Mouse (Mus musculus) myocyte (in vitro differentiated cells): ENCODE measurements around the gene Rbm20. TPM values are rescaled to one million over a fixed set of nuclear protein-coding genes. Genes with fewer than 3 reads are reported as not detected.

Experiments used
- H3K27me3 ChIP-seq: one replicate; pipeline ENCODE4 v1.6.1; 2011; ENCODE audit not compliant: control insufficient read depth, insufficient read depth, insufficient read length
- H3K36me3 ChIP-seq: one replicate; pipeline ENCODE4 v1.6.1; 2011; ENCODE audit not compliant: control insufficient read depth, insufficient read depth
- H3K4me2 ChIP-seq: one replicate; pipeline ENCODE4 v1.6.1; 2011; ENCODE audit warnings: low read depth, control low read depth
- H3K4me3 ChIP-seq: one replicate; pipeline ENCODE4 v1.5.1; 2011; ENCODE audit warnings: mild to moderate bottlenecking, control low read depth, moderate library complexity
- H3K79me2 ChIP-seq: one replicate; pipeline ENCODE4 v1.6.1; 2011; ENCODE audit not compliant: control insufficient read depth, insufficient read depth
- H3ac ChIP-seq: one replicate; pipeline ENCODE4 v1.6.1; 2011; ENCODE audit not compliant: control insufficient read depth, insufficient read length
- CEBPB ChIP-seq: IDR thresholded peaks from 2 replicates; pipeline ENCODE4 v1.6.1; 2011; ENCODE audit warnings: mild to moderate bottlenecking, moderate library complexity; ENCODE audit not compliant: poor library complexity, insufficient read depth, severe bottlenecking
- E2F4 ChIP-seq: IDR thresholded peaks from one replicate; pipeline ENCODE4 v1.6.1; 2011; ENCODE audit warnings: mild to moderate bottlenecking, control low read depth, moderate library complexity; ENCODE audit not compliant: insufficient read depth
- MAX ChIP-seq: IDR thresholded peaks from one replicate; pipeline ENCODE4 v1.6.1; 2011; ENCODE audit warnings: low read depth, mild to moderate bottlenecking, control low read depth
- MYOD1 ChIP-seq, 3 experiments: IDR thresholded peaks; one replicate each; pipeline ENCODE4 v1.6.1; 2011; ENCODE audit warnings: control low read depth in 2 of 3, low read depth in 2 of 3, mild to moderate bottlenecking in 2 of 3, moderate library complexity in 1 of 3; ENCODE audit not compliant: insufficient read length in 2 of 3, control insufficient read depth in 1 of 3
- MYOG ChIP-seq, 3 experiments: IDR thresholded peaks; one replicate each; pipeline ENCODE4 v1.6.1; 2011; ENCODE audit warnings: control low read depth in 2 of 3, low read depth in 2 of 3, mild to moderate bottlenecking in 2 of 3; ENCODE audit not compliant: insufficient read length in 2 of 3, control insufficient read depth in 1 of 3, insufficient read depth in 1 of 3
- POLR2A ChIP-seq: IDR thresholded peaks from one replicate; pipeline ENCODE4 v1.6.1; 2011; ENCODE audit warnings: low read depth, mild to moderate bottlenecking, control low read depth, moderate library complexity; ENCODE audit not compliant: insufficient read length
- POLR2AphosphoS2 ChIP-seq: IDR thresholded peaks from one replicate; pipeline ENCODE4 v1.6.1; 2011; ENCODE audit warnings: low read depth, control low read depth; ENCODE audit not compliant: insufficient read length
- REST ChIP-seq: IDR thresholded peaks from one replicate; pipeline ENCODE4 v1.6.1; 2011; ENCODE audit warnings: mild to moderate bottlenecking, control low read depth, moderate library complexity; ENCODE audit not compliant: insufficient read depth, insufficient read length
- SRF ChIP-seq: IDR thresholded peaks from one replicate; pipeline ENCODE4 v1.6.1; 2011; ENCODE audit warnings: low read depth; ENCODE audit not compliant: control insufficient read depth, insufficient read length
- TCF12 ChIP-seq: IDR thresholded peaks from one replicate; pipeline ENCODE4 v1.6.1; 2011; ENCODE audit warnings: mild to moderate bottlenecking, control low read depth; ENCODE audit not compliant: poor library complexity, insufficient read depth, severe bottlenecking
- TCF3 ChIP-seq: IDR thresholded peaks from one replicate; pipeline ENCODE4 v1.6.1; 2011; ENCODE audit warnings: low read depth, control low read depth; ENCODE audit not compliant: insufficient read length
- USF1 ChIP-seq: IDR thresholded peaks from one replicate; pipeline ENCODE4 v1.6.1; 2011; ENCODE audit warnings: low read depth, mild to moderate bottlenecking, control low read depth, moderate library complexity
- polyA plus RNA-seq: library from polyadenylated mRNA; unstranded; fragments of >200 nt; fragmentation: generic; extraction: Trizol; gene quantifications from one replicate; pipeline ENCODE4 v1.2.1, GENCODE M21; 2012; ENCODE audit warnings: missing spikeins

Rbm20 gene
- polyA plus RNA-seq, 1 experiment, result 35.4 TPM

- no peaks in the 10 kb centered on the region for H3K36me3 ChIP-seq
- no peak overlapping the region for H3ac ChIP-seq
- no peak overlapping the region for H3K4me3 ChIP-seq
- H3K79me2 ChIP-seq, result no peaks in the 10 kb centered on the region
- TF ChIP-seq MAX, result no peak
- TF ChIP-seq POLR2AphosphoS2, result no peak
- no peak for TF ChIP-seq USF1
- no peak for TF ChIP-seq POLR2A
- TF ChIP-seq E2F4, result no peak
- TF ChIP-seq SRF, result no peak
- no peak for TF ChIP-seq CEBPB
- H3K27me3 ChIP-seq, result no peaks in the 10 kb centered on the region
- H3K4me2 ChIP-seq, result no peak overlapping the region
Measured at GRCm38 (mm10) chr19:53780752-53781602, 103.9 kb downstream of the Rbm20 start.

- Histone ChIP-seq H3ac (no peak overlapping the region), H3K4me3 (no peak overlapping the region), H3K4me2 (no peak overlapping the region), H3K36me3 (no peaks in the 10 kb centered on the region), H3K79me2 (peaks cover 4% of the 10 kb centered on the region), H3K27me3 (no peaks in the 10 kb centered on the region)
- TF ChIP-seq CEBPB (no peak), MYOG (IDR thresholded peaks at IDR 0.05; ENCODE audit: control insufficient read depth in 1 of 3, insufficient read depth in 1 of 3, insufficient read length in 2 of 3, low read depth in 2 of 3) (no peak), REST (no peak), MYOD1 (IDR thresholded peaks at IDR 0.05; ENCODE audit: control insufficient read depth in 1 of 3, insufficient read length in 2 of 3, low read depth in 2 of 3) (no peak), TCF12 (no peak), POLR2A (no peak), SRF (no peak), USF1 (no peak), E2F4 (no peak), MAX (no peak), TCF3 (no peak), POLR2AphosphoS2 (no peak)
Measured at GRCm38 (mm10) chr19:53781826-53782225, 104.7 kb downstream of the Rbm20 start.

- Histone ChIP-seq H3K36me3 (no peaks in the 10 kb centered on the region), H3K4me2 (no peak overlapping the region), H3ac (no peak overlapping the region), H3K4me3 (no peak overlapping the region), H3K79me2 (peaks cover 29% of the 10 kb centered on the region), H3K27me3 (no peaks in the 10 kb centered on the region)
- peak in 1 of 3 experiments; percentile 9 for TF ChIP-seq MYOD1 (IDR thresholded peaks at IDR 0.05; ENCODE audit: control insufficient read depth in 1 of 3, insufficient read length in 2 of 3, low read depth in 2 of 3)
- peak in 1 of 3 experiments; percentile 48 for TF ChIP-seq MYOG (IDR thresholded peaks at IDR 0.05; ENCODE audit: control insufficient read depth in 1 of 3, insufficient read depth in 1 of 3, insufficient read length in 2 of 3, low read depth in 2 of 3)
- no peak for TF ChIP-seq SRF
Measured at GRCm38 (mm10) chr19:53785352-53785751, 108.2 kb downstream of the Rbm20 start.

- Histone ChIP-seq H3ac (no peak overlapping the region), H3K4me3 (no peak overlapping the region), H3K4me2 (no peak overlapping the region), H3K36me3 (no peaks in the 10 kb centered on the region), H3K27me3 (no peaks in the 10 kb centered on the region), H3K79me2 (peaks cover 34% of the 10 kb centered on the region)
- peak in 2 of 3 experiments; percentile 26 to 46 for TF ChIP-seq MYOD1 (IDR thresholded peaks at IDR 0.05; ENCODE audit: control insufficient read depth in 1 of 3, insufficient read length in 2 of 3, low read depth in 2 of 3)
- TF ChIP-seq MAX, result no peak
Measured at GRCm38 (mm10) chr19:53786239-53786638, 109.1 kb downstream of the Rbm20 start.

- Histone ChIP-seq H3K4me2 (no peak overlapping the region), H3K4me3 (no peak overlapping the region), H3K27me3 (no peaks in the 10 kb centered on the region), H3ac (no peak overlapping the region), H3K79me2 (peaks cover 39% of the 10 kb centered on the region), H3K36me3 (no peaks in the 10 kb centered on the region)
- TF ChIP-seq CEBPB (no peak), TCF12 (no peak), SRF (no peak), POLR2AphosphoS2 (no peak), USF1 (no peak), E2F4 (no peak), POLR2A (no peak), TCF3 (no peak), REST (no peak), MAX (no peak), MYOG (IDR thresholded peaks at IDR 0.05; ENCODE audit: control insufficient read depth in 1 of 3, insufficient read depth in 1 of 3, insufficient read length in 2 of 3, low read depth in 2 of 3) (no peak), MYOD1 (IDR thresholded peaks at IDR 0.05; ENCODE audit: control insufficient read depth in 1 of 3, insufficient read length in 2 of 3, low read depth in 2 of 3) (no peak)
Measured at GRCm38 (mm10) chr19:53786836-53787235, 109.7 kb downstream of the Rbm20 start.
